Mouse (Mus musculus) retina, adult 2 months (tissue): ENCODE data around the gene Arhgap25.

Source experiments
- DNase-seq: peaks from one replicate; pipeline ENCODE4 v3.0.0-alpha.2; 2012; ENCODE audit warnings: low read depth, low spot score

Arhgap25 gene

GRCm38 (mm10) chr6:87449534-87449933 lies 83.5 kb downstream of the Arhgap25 start:
- DNase-seq: no peak

GRCm38 (mm10) chr6:87447217-87447616 lies 85.8 kb downstream of the Arhgap25 start:
- DNase-seq: no peak

GRCm38 (mm10) chr6:87445222-87445621 lies 87.8 kb downstream of the Arhgap25 start:
- DNase-seq: no peak

- DNase-seq: no peak
Measured at GRCm38 (mm10) chr6:87443253-87443652, 89.8 kb downstream of the Arhgap25 start.

- DNase-seq: no peak
Measured at GRCm38 (mm10) chr6:87436745-87437144, 96.3 kb downstream of the Arhgap25 start.

- DNase-seq: no peak
Measured at GRCm38 (mm10) chr6:87435791-87436190, 97.3 kb downstream of the Arhgap25 start.

GRCm38 (mm10) chr6:87428487-87429044 lies 104.5 kb downstream of the Arhgap25 start, which contains the start of gene Bmp10:
TSS of gene Bmp10 (plus strand) at chr6:87428994.
- no peak for DNase-seq

- DNase-seq: no peak
Measured at GRCm38 (mm10) chr6:87427616-87428015, 105.4 kb downstream of the Arhgap25 start.

- no peak for DNase-seq
Measured at GRCm38 (mm10) chr6:87426954-87427353, 106.1 kb downstream of the Arhgap25 start.

GRCm38 (mm10) chr6:87424037-87424816 lies 108.8 kb downstream of the Arhgap25 start:
- DNase-seq: no peak

GRCm38 (mm10) chr6:87422304-87422703 lies 110.8 kb downstream of the Arhgap25 start:
- DNase-seq: no peak

- DNase-seq: no peak
Measured at GRCm38 (mm10) chr6:87412011-87412410, 121.0 kb downstream of the Arhgap25 start.
